Mouse (Mus musculus) cortical plate, adult 2 months (tissue): ENCODE results near the gene Fam155a. TPM values are rescaled to one million over a fixed set of nuclear protein-coding genes. Genes with fewer than 3 reads are reported as not detected.
A peak's percentile ranks its signal among the peaks of the same experiment; 100 is the strongest.

Experiments
- H3K27ac ChIP-seq: fragments of 200-500 bp; 2 replicates; pipeline ENCODE4 v1.5.1; 2012; ENCODE audit warnings: low read length, control low read depth, inconsistent platforms; ENCODE audit not compliant: insufficient read depth
- H3K4me1 ChIP-seq: fragments of 200-500 bp; 2 replicates; pipeline ENCODE4 v1.6.1; 2011; ENCODE audit warnings: low read length; ENCODE audit not compliant: control insufficient read depth, insufficient read depth
- H3K4me3 ChIP-seq: fragments of 200-500 bp; 2 replicates; pipeline ENCODE4 v1.5.1; 2011; ENCODE audit warnings: mild to moderate bottlenecking, low read length, control low read depth; ENCODE audit not compliant: insufficient read depth
- CTCF ChIP-seq: fragments of 200-500 bp; IDR thresholded peaks from 2 replicates; pipeline ENCODE4 v1.5.1; 2011; ENCODE audit warnings: mild to moderate bottlenecking, control low read depth, low read length; ENCODE audit not compliant: insufficient read depth; ENCODE audit errors: extremely low read depth
- POLR2A ChIP-seq: fragments of 200-500 bp; IDR thresholded peaks from 2 replicates; pipeline ENCODE4 v1.6.1; 2011; ENCODE audit warnings: mild to moderate bottlenecking, low read length, control low read depth; ENCODE audit not compliant: insufficient read depth; ENCODE audit errors: extremely low read depth
- polyA plus RNA-seq: library from polyadenylated mRNA; depleted of rRNA; stranded (reverse); fragments of >200 nt; gene quantifications from 2 replicates; pipeline ENCODE4 v1.2.3, GENCODE M21; 2012

Gene Fam155a
- polyA plus RNA-seq, 1 experiment = 60.2 TPM

- Histone ChIP-seq H3K4me1 (peaks cover 3% of the 10 kb centered on the region; the same call in 1 of the 2 replicates), H3K4me3 (no peak overlapping the region), H3K27ac (no peak overlapping the region)
- TF ChIP-seq CTCF (no peak), POLR2A (no peak)
Measured at GRCm38 (mm10) chr8:9185200-9185599, 585.8 kb downstream of the Fam155a start.

GRCm38 (mm10) chr8:9182461-9182860, 588.5 kb downstream of the Fam155a start:
- H3K27ac ChIP-seq = no peak overlapping the region
- H3K4me1 ChIP-seq = peaks cover 3% of the 10 kb centered on the region; the same call in 1 of the 2 replicates
- no peak overlapping the region for H3K4me3 ChIP-seq
- TF ChIP-seq POLR2A (no peak), CTCF (no peak)

DNA sequence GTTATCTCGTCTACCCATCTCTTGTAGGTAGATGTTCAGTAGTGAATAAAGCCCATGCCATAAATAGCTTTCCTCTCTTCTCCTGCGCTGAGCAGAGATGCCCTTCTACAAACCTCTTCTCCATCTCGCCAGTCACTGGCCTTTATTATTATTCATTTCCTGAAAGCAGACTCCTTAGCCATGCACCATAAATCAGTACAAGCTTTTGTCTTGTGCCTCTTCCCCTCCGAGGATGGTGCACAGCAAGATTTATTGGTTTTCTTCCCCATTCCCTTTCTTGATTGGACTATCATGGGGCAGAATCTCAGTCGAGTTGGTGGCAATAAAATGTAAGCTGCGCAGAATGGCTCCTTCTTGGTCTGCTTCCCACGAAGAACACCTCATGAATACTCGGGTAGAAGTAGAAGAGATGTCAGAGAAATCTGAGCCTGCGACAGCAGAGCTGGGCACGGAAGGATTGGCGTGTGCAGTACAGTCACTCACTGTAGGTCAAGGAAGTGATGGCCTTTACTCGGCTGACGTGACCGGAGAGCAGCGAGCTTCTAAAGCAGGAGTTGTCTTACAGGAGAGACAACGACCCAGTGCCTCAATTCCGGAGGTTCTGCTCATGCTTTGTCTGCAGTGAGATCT, 590.2 kb downstream of the Fam155a start:
- TF ChIP-seq CTCF (no peak), POLR2A (no peak)
- Histone ChIP-seq H3K4me1 (peaks cover 3% of the 10 kb centered on the region; the same call in 1 of the 2 replicates), H3K27ac (no peak overlapping the region), H3K4me3 (no peak overlapping the region)

- Histone ChIP-seq H3K4me3 (no peak overlapping the region), H3K4me1 (no peaks in the 10 kb centered on the region), H3K27ac (no peak overlapping the region)
- TF ChIP-seq CTCF (no peak), POLR2A (no peak)
Measured at GRCm38 (mm10) chr8:9176974-9177373, 594.0 kb downstream of the Fam155a start.

DNA sequence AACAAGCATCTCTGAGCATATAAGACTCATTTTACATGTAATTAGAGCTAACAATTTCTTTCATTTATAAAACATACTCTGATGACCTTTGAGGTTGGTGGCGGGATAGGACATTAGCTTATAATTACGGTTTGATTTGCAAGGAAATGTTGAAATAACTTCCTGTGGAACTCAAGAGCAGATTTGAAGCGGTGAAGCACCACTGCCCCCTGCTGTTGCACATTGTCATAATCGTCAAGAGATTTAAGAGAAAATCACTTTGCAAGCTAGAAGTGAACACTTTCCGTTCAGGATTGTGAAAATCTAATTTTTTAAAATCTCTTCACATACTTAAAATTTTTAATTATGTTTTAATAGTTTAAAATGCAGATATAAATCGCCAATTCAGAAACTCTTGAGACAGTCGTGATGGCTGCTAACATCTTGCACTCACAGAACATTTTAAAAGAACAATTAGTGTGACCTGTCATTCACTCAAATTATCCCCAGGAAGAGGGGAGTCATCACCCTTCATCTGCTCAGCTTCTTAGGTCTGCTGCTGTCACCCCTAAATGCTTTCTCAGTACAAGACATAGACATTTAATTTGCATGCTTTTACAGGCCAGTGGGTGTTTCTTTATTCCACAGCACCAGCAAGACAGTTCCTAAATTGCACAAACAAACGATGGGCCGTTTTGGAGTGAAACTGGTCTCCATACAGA, 595.9 kb downstream of the Fam155a start:
- no peak overlapping the region for H3K27ac ChIP-seq
- H3K4me3 ChIP-seq = peak overlapping the region; percentile 11; the same call in 1 of the 2 replicates
- TF ChIP-seq CTCF (peak; percentile 93), POLR2A (no peak)
- no peaks in the 10 kb centered on the region for H3K4me1 ChIP-seq

DNA sequence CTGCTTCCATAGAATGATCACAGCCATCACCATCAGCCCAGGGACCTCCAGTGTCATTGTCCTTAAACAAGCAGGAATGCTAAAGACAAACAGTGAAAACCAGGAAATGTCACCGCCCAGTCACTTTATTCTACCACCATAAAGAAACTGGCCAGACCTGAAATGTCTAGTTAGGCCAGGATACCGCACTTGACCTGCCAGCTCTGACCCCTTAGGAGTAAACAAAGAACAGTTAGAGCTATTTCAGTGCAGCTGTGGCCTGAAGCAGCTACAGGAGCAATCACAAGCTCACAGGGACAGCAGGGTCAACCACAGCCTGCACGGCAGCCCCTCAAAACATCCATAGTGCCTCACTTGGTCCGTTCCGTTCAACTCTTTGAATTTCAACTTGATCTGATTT, 599.1 kb downstream of the Fam155a start:
- Histone ChIP-seq H3K4me3 (no peak overlapping the region), H3K27ac (no peak overlapping the region), H3K4me1 (no peaks in the 10 kb centered on the region)
- TF ChIP-seq CTCF = no peak
- no peak for TF ChIP-seq POLR2A

DNA sequence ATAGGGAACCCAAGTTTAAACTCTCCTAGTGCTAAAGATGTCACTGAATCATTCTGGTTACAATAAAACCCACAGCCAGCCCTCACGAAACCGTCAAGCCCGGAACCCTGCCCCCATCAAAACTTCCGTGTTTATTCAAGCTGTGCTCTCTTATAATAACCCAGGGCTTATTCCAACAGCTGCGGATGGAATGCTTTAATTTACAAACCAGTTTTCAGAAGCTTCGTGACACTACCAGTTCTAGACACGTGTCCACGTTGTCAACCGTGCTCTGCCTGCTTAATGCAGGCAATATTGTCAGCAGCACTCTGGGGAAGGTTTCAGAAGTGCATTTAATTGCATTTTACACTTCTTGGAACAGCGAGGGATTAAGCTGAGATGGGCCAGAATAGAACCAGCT, 603.0 kb downstream of the Fam155a start:
- no peak overlapping the region for H3K4me3 ChIP-seq
- no peak overlapping the region for H3K27ac ChIP-seq
- no peaks in the 10 kb centered on the region for H3K4me1 ChIP-seq
- TF ChIP-seq POLR2A (no peak), CTCF (no peak)

GRCm38 (mm10) chr8:9161606-9162005, 609.4 kb downstream of the Fam155a start:
- no peaks in the 10 kb centered on the region for H3K4me1 ChIP-seq
- no peak overlapping the region for H3K27ac ChIP-seq
- TF ChIP-seq CTCF (no peak), POLR2A (no peak)
- no peak overlapping the region for H3K4me3 ChIP-seq

- Histone ChIP-seq H3K4me1 (no peaks in the 10 kb centered on the region), H3K27ac (no peak overlapping the region), H3K4me3 (no peak overlapping the region)
- TF ChIP-seq CTCF = no peak
- TF ChIP-seq POLR2A = no peak
Measured at GRCm38 (mm10) chr8:9159322-9159721, 611.6 kb downstream of the Fam155a start.

DNA sequence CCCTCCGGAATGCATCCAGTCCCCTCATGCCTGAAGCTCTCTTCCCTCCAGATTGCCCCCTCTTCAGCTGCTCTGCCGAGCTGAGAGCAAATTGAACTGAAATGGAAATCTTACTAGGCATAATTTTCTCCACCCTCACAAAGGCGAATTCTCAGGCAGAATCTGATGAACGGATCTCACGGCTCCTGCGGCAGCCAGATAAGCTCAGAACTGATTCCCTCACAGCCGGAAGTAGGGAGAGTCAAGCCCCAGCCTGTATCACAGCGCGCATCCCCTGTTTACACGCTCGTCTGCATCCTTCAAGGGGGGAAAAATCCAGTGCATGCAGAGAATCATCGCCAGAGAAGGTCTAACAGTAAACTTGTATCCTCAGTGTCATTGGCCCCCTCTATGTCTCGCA, 612.3 kb downstream of the Fam155a start:
- Histone ChIP-seq H3K4me1 (no peaks in the 10 kb centered on the region), H3K4me3 (no peak overlapping the region), H3K27ac (no peak overlapping the region)
- TF ChIP-seq POLR2A = no peak
- TF ChIP-seq CTCF = no peak
